Mouse (Mus musculus): ENCODE measurements around the gene Gm5431. TPM values are rescaled to one million over a fixed set of nuclear protein-coding genes. Genes with fewer than 3 reads are reported as not detected.
"Not testable (repeated sequence)": the region's sequence is repeated elsewhere in the genome, so short reads cannot be mapped to it uniquely, and the experiment has no call there.

The Gm5431 gene
- total RNA-seq, 2 experiments from 2014 or later: 0.34 to 0.39 TPM

- intact Hi-C loops (cut with DNase I): loop anchor here (5.0 kb wide), 1 partner anchor 680 kb away; no protein-coding TSS in a partner anchor
- no peak for DNase-seq (ENCODE audit: low spot score in 2 of 2)
These were observed 29.2 kb downstream of the Gm5431 start for GRCm38 (mm10) chr11:48872695-48873300.

- DNase-seq (ENCODE audit: low spot score in 2 of 2): peak; percentile 25 to 28
- intact Hi-C loops (cut with DNase I): loop anchor here (5.0 kb wide), 1 partner anchor 680 kb away; no protein-coding TSS in a partner anchor
These were observed 30.0 kb downstream of the Gm5431 start for GRCm38 (mm10) chr11:48871817-48872541.

DNA sequence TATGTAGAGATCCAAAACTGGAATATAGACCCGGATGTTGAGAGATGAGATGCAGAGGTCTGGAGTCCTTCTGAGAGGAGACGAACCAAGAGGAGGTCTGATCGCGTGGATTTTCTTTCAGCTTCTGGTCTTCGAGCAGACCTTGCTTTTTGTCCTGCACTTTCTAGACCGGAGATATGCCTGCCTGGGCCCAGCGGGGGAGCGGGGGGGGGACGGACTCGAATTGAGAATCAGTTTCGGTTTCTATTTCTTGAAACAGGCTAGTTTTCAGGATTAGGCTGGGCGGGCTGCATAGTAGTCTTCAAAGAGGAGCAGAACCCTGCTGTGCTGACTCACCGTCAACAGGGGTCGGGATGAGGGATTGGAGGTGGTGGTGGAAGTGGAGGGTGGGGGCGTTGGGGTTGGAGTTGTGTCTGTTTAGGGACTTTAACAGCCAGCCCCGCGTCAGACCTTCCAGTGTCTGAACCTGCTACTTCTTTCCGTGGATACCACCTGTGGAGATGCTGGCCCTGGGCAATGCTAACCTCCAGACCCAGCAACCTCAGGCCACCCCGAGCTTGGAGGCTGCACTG lies 30.7 kb downstream of the Gm5431 start, which contains the start of gene Irgm1:
Irgm1 (minus strand) TSS at position 483 of the 572 bp plus-strand sequence.
- peak; percentile 24 to 28 for DNase-seq (ENCODE audit: low spot score in 2 of 2)
- intact Hi-C loops (cut with DNase I): loop anchor here (5.0 kb wide), 1 partner anchor 681 kb away; no protein-coding TSS in a partner anchor

DNA sequence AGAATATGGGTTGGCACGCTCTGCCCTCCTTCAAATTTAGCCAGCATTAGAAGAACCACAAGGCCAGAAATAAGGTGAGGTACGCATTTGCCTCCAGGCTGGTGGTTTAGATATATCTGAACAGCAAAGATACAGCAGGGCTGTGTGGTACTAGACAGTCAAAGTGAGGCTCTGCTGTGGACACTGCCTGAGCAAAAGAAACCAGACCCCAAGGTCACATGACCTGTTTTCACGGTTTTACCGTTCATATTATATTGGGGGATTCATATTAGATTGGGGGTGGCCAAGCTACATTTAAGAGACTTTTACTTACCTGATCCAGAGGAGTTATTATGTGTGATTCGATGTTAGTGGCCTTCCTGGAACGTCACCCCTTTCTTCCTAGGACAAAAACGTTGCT lies 31.2 kb downstream of the Gm5431 start:
- DNase-seq (ENCODE audit: low spot score in 2 of 2): no peak
- intact Hi-C loops (cut with DNase I): loop anchor here (5.0 kb wide), 1 partner anchor 682 kb away; no protein-coding TSS in a partner anchor

GRCm38 (mm10) chr11:48869380-48870110 lies 32.5 kb downstream of the Gm5431 start:
- no peak for DNase-seq (ENCODE audit: low spot score in 2 of 2)
- intact Hi-C loops (cut with DNase I): loop anchor here (5.0 kb wide), 1 partner anchor 683 kb away; no protein-coding TSS in a partner anchor

DNA sequence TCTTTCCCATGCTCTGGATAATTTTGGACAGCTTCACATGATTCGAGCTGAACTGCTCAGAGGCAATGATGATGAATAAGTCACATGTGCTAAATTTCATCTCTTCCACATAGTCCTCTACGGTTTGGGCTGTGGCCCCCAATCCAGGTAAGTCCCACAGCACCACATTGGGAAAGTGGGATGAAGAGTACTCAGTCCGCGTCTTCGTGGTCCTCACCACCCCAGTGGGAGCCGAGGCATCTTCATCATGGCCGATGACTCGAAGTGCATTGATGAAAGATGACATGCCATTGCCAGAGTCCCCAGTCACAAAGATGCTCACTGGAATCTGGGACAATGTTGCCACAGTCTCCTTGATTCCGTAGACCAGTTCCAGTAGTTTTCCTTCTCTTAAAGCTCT lies 35.5 kb downstream of the Gm5431 start:
- DNase-seq (ENCODE audit: low spot score in 2 of 2): no peak
- intact Hi-C loops (cut with DNase I): no loop called here

- no peak for DNase-seq (ENCODE audit: low spot score in 2 of 2)
- intact Hi-C loops (cut with DNase I): no loop called here
These were observed 38.2 kb downstream of the Gm5431 start for GRCm38 (mm10) chr11:48863808-48864207.

GRCm38 (mm10) chr11:48862784-48863319 lies 39.2 kb downstream of the Gm5431 start:
- intact Hi-C loops (cut with DNase I): no loop called here
- no peak for DNase-seq (ENCODE audit: low spot score in 2 of 2)

DNA sequence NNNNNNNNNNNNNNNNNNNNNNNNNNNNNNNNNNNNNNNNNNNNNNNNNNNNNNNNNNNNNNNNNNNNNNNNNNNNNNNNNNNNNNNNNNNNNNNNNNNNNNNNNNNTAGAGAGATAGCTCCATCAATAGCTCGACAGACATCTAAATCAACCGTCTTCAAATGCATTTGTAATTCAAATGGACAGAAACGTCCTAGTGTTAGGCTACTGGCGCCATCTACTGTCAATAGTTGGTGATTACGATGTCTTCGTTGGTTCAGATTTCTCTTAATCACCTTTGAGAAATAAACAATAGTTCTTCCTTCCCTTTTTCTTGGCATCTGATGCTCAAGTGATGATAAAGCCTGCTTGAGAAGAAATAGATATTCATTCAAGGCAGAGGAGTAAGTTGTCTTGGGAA lies 43.0 kb downstream of the Gm5431 start:
- peak; percentile 51 to 78 for DNase-seq (ENCODE audit: low spot score in 2 of 2)
- intact Hi-C loops (cut with DNase I): loop anchor here (1.0 to 5.0 kb wide), 3 partner anchors 69 to 393 kb away; partner anchors contain the start of gene Zfp62

DNA sequence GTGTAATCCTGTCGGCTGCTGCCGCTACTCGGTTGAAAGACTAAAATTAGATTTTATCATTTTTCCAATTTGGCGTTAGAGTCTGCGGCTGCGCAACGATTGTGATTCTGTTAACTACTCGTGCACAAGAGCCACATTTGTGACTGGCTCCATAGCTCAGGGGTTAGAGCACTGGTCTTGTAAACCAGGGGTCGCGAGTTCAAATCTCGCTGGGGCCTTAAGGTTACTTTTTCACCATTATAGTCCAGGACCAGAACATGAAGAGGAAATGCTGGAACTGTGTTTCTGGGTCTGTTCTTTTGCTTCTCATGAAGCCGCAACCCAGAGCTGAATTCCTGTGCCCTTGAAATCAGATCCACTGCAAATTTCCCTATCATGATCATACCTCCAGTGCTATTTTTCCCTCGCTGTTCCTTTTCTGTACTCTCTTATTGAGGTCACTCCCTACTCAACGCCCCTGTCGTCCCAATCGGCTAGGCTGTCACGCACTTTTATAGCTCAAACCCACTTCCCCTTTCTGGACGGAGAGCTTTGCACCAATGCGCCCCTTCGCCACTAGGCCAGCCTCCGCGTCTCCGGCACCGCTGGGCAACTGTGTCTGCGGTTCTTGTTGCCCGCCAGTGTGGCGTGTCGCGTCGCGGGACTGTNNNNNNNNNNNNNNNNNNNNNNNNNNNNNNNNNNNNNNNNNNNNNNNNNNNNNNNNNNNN lies 48.4 kb downstream of the Gm5431 start:
- peak; percentile 93 to 97 for DNase-seq (ENCODE audit: low spot score in 2 of 2)
- intact Hi-C loops (cut with DNase I): no loop called here

- intact Hi-C loops (cut with DNase I): no loop called here
These were observed 49.2 kb downstream of the Gm5431 start for GRCm38 (mm10) chr11:48852624-48853473.

GRCm38 (mm10) chr11:48852190-48852589 lies 49.8 kb downstream of the Gm5431 start:
- DNase-seq (ENCODE audit: low spot score in 2 of 2): no peak
- intact Hi-C loops (cut with DNase I): no loop called here

More at GRCm38 (mm10) chr11:48852624-48853473, 49.2 kb downstream of the Gm5431 start:
- DNase-seq (ENCODE audit: low spot score in 2 of 2): no peak

DNA sequence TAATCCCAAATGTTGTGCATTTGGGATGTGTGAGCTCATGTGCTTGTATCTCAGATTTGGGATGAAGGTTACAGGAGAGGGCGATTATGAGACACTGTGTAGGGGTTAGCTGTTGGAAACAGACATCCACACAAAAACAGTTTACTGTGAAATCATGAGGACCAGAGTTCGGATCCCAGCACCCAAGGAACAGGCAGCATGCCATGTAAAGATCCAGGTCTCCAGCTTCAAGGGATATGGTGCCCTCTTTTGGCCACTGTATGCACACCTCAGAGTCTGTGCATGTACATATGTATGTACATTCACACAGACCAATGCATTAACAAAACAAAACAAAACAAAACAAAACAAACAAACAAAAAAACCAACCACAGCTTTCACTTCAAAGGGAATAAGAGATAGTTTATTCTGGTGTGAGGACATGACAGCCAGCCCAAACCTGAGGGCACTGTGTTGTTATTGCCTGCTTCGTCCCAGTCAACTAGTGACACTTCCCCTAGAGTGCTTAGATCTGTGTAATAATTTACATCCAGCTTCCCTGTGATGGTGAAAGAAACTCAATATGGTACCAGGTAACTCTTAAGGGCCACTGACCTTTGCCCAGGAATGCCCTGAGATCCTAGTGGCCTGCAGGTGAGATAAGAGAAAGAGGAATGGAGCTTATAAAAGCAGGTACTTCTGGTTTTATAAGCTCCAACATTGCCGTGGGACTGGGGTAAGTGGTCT lies 50.6 kb downstream of the Gm5431 start:
- intact Hi-C loops (cut with DNase I): no loop called here
- no peak for DNase-seq (ENCODE audit: low spot score in 2 of 2)

- no peak for DNase-seq (ENCODE audit: low spot score in 2 of 2)
- intact Hi-C loops (cut with DNase I): no loop called here
These were observed 51.8 kb downstream of the Gm5431 start for GRCm38 (mm10) chr11:48850240-48850639.

GRCm38 (mm10) chr11:48846881-48847280 lies 55.1 kb downstream of the Gm5431 start:
- DNase-seq (ENCODE audit: low spot score in 2 of 2): no peak
- intact Hi-C loops (cut with DNase I): no loop called here

GRCm38 (mm10) chr11:48846362-48846761 lies 55.7 kb downstream of the Gm5431 start:
- DNase-seq (ENCODE audit: low spot score in 2 of 2); intact Hi-C loops (cut with DNase I): not testable (repeated sequence)

GRCm38 (mm10) chr11:48845244-48845815 lies 56.7 kb downstream of the Gm5431 start:
- no peak for DNase-seq (ENCODE audit: low spot score in 2 of 2)
- intact Hi-C loops (cut with DNase I): no loop called here
